11 mouse cellular contexts compared by ENCODE assay signal in the genomic region with DNA sequence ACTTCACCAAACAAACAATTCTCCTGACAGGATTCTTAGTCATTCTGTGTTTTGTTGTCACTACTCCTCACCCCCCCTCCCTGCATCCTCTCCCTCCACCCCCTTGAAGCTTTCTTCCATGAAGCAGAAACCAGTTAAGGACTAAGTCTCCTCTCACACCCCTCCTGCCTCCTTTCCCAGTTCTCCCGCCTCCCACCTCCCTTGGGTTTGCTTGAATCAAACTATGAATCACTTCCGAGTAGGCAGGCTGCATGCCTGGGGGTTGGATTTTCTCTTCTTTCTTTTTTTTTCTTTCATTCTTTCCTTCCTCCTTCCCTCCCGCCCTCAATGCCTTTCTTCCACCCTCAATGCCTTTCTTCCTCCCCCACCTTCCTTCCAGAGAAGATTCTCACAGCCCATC.
A peak's percentile ranks its signal among the peaks of the same experiment; 100 is the strongest.
DNase-seq lines count a peak whose midpoint lies in the region; ATAC-seq and TF ChIP-seq lines count a peak whose summit lies in the region.
"Had no signal": no experiment of that assay in that cellular context is flagged by ENCODE, and none has a peak within 500 bp of the region (broad histone marks: within the 10 kb centered on the region; RNA-seq: fewer than 3 reads in every experiment).

No protein-coding gene starts in this region.

- WGBS in kidney, embryonic 15.5 days: 34% methylated on average over 3 of the region's 3 CpGs
- WGBS in stomach, embryonic 15.5 days: 41% methylated on average over 3 of the region's 3 CpGs
- 33% methylated on average over 3 of the region's 3 CpGs for WGBS in stomach, postnatal 0 days
- WGBS in heart, embryonic 11.5 days (ENCODE audit: insufficient replicate concordance): 61% methylated on average over 3 of the region's 3 CpGs
- WGBS in stomach, embryonic 16.5 days: 33% methylated on average over 3 of the region's 3 CpGs

- peaks cover 5% of the 10 kb centered on the region; the same call in 1 of the 2 replicates for H3K36me3 ChIP-seq in kidney, embryonic 15.5 days
- no peaks in the 10 kb centered on the region for H3K36me3 ChIP-seq in stomach, embryonic 15.5 days
- no peaks in the 10 kb centered on the region for H3K36me3 ChIP-seq in stomach, postnatal 0 days (ENCODE audit: control insufficient read depth, insufficient read depth, low read length)
- H3K36me3 ChIP-seq in heart, embryonic 11.5 days (ENCODE audit: control insufficient read depth, insufficient read depth, low read length): no peaks in the 10 kb centered on the region
- H3K36me3 ChIP-seq in stomach, embryonic 16.5 days (ENCODE audit: control insufficient read depth, insufficient read depth, low read length): no peaks in the 10 kb centered on the region
- H3K36me3 ChIP-seq: embryonic facial prominence, embryonic 12.5 days had no signal

- no peak for TF ChIP-seq CTCF in stomach, postnatal 0 days (IDR thresholded peaks at IDR 0.05; ENCODE audit: low read depth)

- ATAC-seq in kidney, embryonic 15.5 days (replicated peaks; ENCODE audit: low FRiP score): no peak
- ATAC-seq in stomach, embryonic 15.5 days (ENCODE audit: insufficient read depth, low FRiP score, low read depth): no peak
- no peak for ATAC-seq in stomach, postnatal 0 days (ENCODE audit: low FRiP score, low TSS enrichment)
- no peak for ATAC-seq in heart, embryonic 11.5 days (replicated peaks; ENCODE audit: insufficient number of reproducible peaks, low FRiP score, low TSS enrichment)
- no peak for ATAC-seq in stomach, embryonic 16.5 days (ENCODE audit: insufficient read depth, low FRiP score)

- H3K27me3 ChIP-seq in kidney, embryonic 15.5 days: no peaks in the 10 kb centered on the region
- H3K27me3 ChIP-seq in stomach, embryonic 15.5 days (replicated peaks): no peaks in the 10 kb centered on the region
- no peaks in the 10 kb centered on the region for H3K27me3 ChIP-seq in stomach, postnatal 0 days (ENCODE audit: control insufficient read depth, insufficient read depth, low read length)
- no peaks in the 10 kb centered on the region for H3K27me3 ChIP-seq in heart, embryonic 11.5 days (ENCODE audit: control insufficient read depth, insufficient read depth, low read length)
- no peaks in the 10 kb centered on the region for H3K27me3 ChIP-seq in stomach, embryonic 16.5 days (ENCODE audit: control insufficient read depth, insufficient read depth, low read length)
- H3K27me3 ChIP-seq: embryonic facial prominence, embryonic 12.5 days had no signal

- H3K4me1 ChIP-seq in kidney, embryonic 15.5 days: peaks cover 55% of the 10 kb centered on the region
- H3K4me1 ChIP-seq in stomach, embryonic 15.5 days: peaks cover 31% of the 10 kb centered on the region
- peaks cover 6% of the 10 kb centered on the region; the same call in 1 of the 2 replicates for H3K4me1 ChIP-seq in stomach, postnatal 0 days (replicated peaks; ENCODE audit: control insufficient read depth, insufficient read depth)
- peaks cover 46% of the 10 kb centered on the region for H3K4me1 ChIP-seq in heart, embryonic 11.5 days (ENCODE audit: control insufficient read depth, insufficient read depth, low read length)
- H3K4me1 ChIP-seq in stomach, embryonic 16.5 days (ENCODE audit: control insufficient read depth, insufficient read depth, low read length): peaks cover 32% of the 10 kb centered on the region

- no peak for TF ChIP-seq EP300 in stomach, postnatal 0 days (optimal IDR thresholded peaks at IDR 0.05)

- no peak overlapping the region for H3K4me2 ChIP-seq in kidney, embryonic 15.5 days
- H3K4me2 ChIP-seq in stomach, embryonic 15.5 days: no peak overlapping the region
- H3K4me2 ChIP-seq in stomach, postnatal 0 days (replicated peaks; ENCODE audit: low read depth): no peak overlapping the region
- peak overlapping the region; percentile 6; the same call in 1 of the 2 replicates for H3K4me2 ChIP-seq in heart, embryonic 11.5 days
- no peak overlapping the region for H3K4me2 ChIP-seq in stomach, embryonic 16.5 days (ENCODE audit: low read depth, low read length)
- H3K4me2 ChIP-seq: embryonic facial prominence, embryonic 12.5 days had no signal

- no peak overlapping the region for H3K9ac ChIP-seq in kidney, embryonic 15.5 days
- no peak overlapping the region for H3K9ac ChIP-seq in stomach, embryonic 15.5 days
- no peak overlapping the region for H3K9ac ChIP-seq in stomach, postnatal 0 days (ENCODE audit: low read length)
- H3K9ac ChIP-seq in heart, embryonic 11.5 days (ENCODE audit: low read depth, low read length): no peak overlapping the region
- H3K9ac ChIP-seq in stomach, embryonic 16.5 days (ENCODE audit: low read length): no peak overlapping the region
- H3K9ac ChIP-seq: embryonic facial prominence, embryonic 12.5 days had no signal

- DNase-seq in kidney, adult 8-10 months: no peak
- DNase-seq in stomach, postnatal 0 days (ENCODE audit: low spot score): no peak
- no peak for DNase-seq in natural killer cell, adult 2 months (ENCODE audit: low spot score in 2 of 2)
- DNase-seq in gastrocnemius, postnatal 4 days (ENCODE audit: low spot score in 2 of 2): no peak
- DNase-seq: gastrocnemius, postnatal 10 days; lung, postnatal 14 days had no signal

- H3K27ac ChIP-seq in kidney, embryonic 15.5 days: peak overlapping the region; percentile 59
- H3K27ac ChIP-seq in stomach, embryonic 15.5 days: 0 out of 2 replicates have a peak overlapping the region, but pooled peaks have one; percentile 4
- H3K27ac ChIP-seq in stomach, postnatal 0 days (replicated peaks): no peak overlapping the region
- H3K27ac ChIP-seq in heart, embryonic 11.5 days (ENCODE audit: low read depth, low read length): peak overlapping the region; percentile 52; the same call in 1 of the 2 replicates
- H3K27ac ChIP-seq in stomach, embryonic 16.5 days (ENCODE audit: low read length): peak overlapping the region; percentile 49; the same call in 1 of the 2 replicates
- H3K27ac ChIP-seq: embryonic facial prominence, embryonic 12.5 days had no signal

- no peaks in the 10 kb centered on the region for H3K9me3 ChIP-seq in kidney, embryonic 15.5 days (replicated peaks)
- no peaks in the 10 kb centered on the region for H3K9me3 ChIP-seq in stomach, embryonic 15.5 days
- H3K9me3 ChIP-seq in stomach, postnatal 0 days (ENCODE audit: control insufficient read depth, low read length): no peaks in the 10 kb centered on the region
- H3K9me3 ChIP-seq in heart, embryonic 11.5 days (replicated peaks; ENCODE audit: control insufficient read depth, low read length): no peaks in the 10 kb centered on the region
- no peaks in the 10 kb centered on the region for H3K9me3 ChIP-seq in stomach, embryonic 16.5 days (replicated peaks; ENCODE audit: control insufficient read depth, low read length)
- H3K9me3 ChIP-seq: embryonic facial prominence, embryonic 12.5 days had no signal

- no peak overlapping the region for H3K4me3 ChIP-seq in kidney, embryonic 15.5 days (replicated peaks)
- H3K4me3 ChIP-seq in stomach, embryonic 15.5 days (replicated peaks): no peak overlapping the region
- no peak overlapping the region for H3K4me3 ChIP-seq in stomach, postnatal 0 days (ENCODE audit: low read depth, low read length)
- no peak overlapping the region for H3K4me3 ChIP-seq in heart, embryonic 11.5 days (ENCODE audit: low read depth, low read length)
- no peak overlapping the region for H3K4me3 ChIP-seq in stomach, embryonic 16.5 days (replicated peaks; ENCODE audit: low read length)
- H3K4me3 ChIP-seq: embryonic facial prominence, embryonic 12.5 days had no signal
